Mouse (Mus musculus) gastrocnemius, adult 2 months (tissue): ENCODE results near the gene Map3k6. TPM values are rescaled to one million over a fixed set of nuclear protein-coding genes. Genes with fewer than 3 reads are reported as not detected.

Source experiments
- DNase-seq: peaks from one replicate; pipeline ENCODE4 v3.0.0; 2022
- H3K27ac ChIP-seq: fragments of 200-600 bp; 2 replicates; pipeline ENCODE4 v1.8.1; 2022; ENCODE audit warnings: mild to moderate bottlenecking
- H3K4me3 ChIP-seq: fragments of 200-600 bp; 2 replicates; pipeline ENCODE4 v1.8.1; 2022; ENCODE audit warnings: mild to moderate bottlenecking, moderate library complexity
- CTCF ChIP-seq: fragments of 200-600 bp; IDR thresholded peaks from 2 replicates; pipeline ENCODE4 v1.8.1; 2022; ENCODE audit warnings: antibody characterized with exemption, mild to moderate bottlenecking, moderate library complexity
- intact Hi-C: fragments of 180-260 bp; cut with DNase I; formaldehyde crosslinking; loops from one replicate; pipeline ENCODE4 v1.15.1; 2025
- total RNA-seq, 2 experiments: library from RNA; stranded (reverse); gene quantifications; 2 replicates each; pipeline ENCODE4 v1.2.3; 2021

Map3k6 gene
- total RNA-seq, 2 experiments from 2014 or later, result 10.5 to 15.0 TPM

DNA sequence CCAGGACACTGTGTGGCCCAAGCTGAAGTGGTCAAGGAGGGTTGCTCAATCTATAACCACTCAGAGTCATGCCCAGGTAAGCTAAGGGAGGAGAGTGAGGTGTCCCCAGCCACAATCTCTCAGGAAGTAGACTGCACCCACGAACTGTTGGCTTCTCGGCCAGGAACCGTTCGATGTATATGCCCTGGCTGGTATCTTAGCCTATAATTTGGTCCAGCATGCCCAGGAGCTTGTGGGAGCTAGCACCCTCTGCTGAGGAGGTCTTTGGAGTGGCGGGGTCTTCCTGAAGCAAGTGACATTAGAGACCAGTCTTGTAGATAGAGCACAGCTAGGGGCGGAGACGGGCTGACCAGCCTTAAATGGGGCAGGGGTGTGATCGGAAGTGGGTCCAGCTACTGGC lies 18.9 kb upstream of the Map3k6 start:
- no peak overlapping the region for H3K27ac ChIP-seq
- TF ChIP-seq CTCF, result no peak
- intact Hi-C loops, result no loop called here

DNA sequence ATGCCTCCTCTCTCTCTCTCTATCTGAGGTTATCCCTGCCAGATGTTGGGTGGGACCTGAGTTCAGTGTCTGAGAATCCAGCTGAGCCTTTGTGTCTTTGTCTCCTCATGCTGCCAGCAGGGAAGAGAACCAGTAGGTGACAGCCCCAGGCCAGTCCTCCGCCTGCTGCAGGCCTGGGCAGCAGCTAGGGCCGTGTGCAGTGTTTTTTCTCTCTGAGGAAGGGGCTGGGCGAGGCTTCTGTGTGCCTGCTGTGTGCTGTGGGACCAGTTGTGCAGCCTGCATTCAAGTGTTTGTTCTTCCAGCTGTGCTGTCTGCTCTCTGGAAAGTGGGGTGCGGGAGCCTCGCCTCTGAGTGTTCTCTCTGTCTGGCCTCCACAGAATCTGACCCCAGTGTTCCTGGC lies 16.7 kb upstream of the Map3k6 start:
- DNase-seq, result no peak

More for the DNA sequence above, 18.9 kb upstream of the Map3k6 start:
- DNase-seq, result no peak
- H3K4me3 ChIP-seq, result no peak overlapping the region

DNA sequence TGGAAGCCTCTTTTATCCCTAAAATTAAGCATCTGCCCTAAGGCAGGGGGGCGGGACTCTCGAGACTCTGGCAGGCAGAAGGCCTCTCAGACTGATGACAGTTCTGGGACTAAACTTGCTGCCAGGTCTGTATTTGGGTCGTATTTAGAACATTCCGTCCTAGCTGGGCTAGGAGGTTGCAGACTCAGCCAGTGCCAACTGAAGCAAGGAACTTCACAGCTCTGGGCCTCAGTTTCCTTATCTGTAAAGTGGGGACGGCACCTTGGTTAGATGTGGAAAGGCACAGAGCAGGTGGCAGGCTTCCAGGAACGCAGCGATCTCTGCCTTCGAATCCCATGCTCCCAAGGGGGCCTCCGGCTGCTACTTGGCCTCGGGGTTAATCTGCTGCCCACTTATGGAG lies 14.5 kb upstream of the Map3k6 start:
- Histone ChIP-seq H3K27ac (peak overlapping the region; percentile 59), H3K4me3 (no peak overlapping the region)
- intact Hi-C loops, result no loop called here
- TF ChIP-seq CTCF, result no peak
- DNase-seq, result peak; percentile 70

More for the DNA sequence above, 16.7 kb upstream of the Map3k6 start:
- intact Hi-C loops, result no loop called here
- no peak for TF ChIP-seq CTCF
- Histone ChIP-seq H3K27ac (no peak overlapping the region), H3K4me3 (no peak overlapping the region)

DNA sequence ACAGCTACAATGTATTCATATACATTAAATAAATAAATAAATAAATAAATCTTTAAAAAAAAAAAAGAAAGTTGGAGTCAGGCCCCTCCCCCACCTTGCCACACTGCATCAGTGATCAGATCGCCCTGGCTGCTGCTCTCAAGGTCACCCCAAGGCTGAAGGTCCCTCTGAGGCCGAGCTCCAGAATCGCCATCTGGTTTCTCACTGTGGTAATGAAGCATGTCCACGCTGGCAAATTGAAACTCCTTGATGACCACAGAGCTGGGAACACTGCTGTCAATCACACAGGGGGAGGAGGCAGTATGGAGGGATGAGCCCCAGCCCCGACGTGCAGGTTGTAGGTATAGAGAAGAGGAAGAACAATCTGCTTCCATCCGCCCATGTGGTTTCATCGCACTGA lies 13.0 kb upstream of the Map3k6 start:
- Histone ChIP-seq H3K4me3 (no peak overlapping the region), H3K27ac (peak overlapping the region; percentile 24; the same call in 1 of the 2 replicates)
- intact Hi-C loops, result no loop called here
- no peak for DNase-seq
- no peak for TF ChIP-seq CTCF

DNA sequence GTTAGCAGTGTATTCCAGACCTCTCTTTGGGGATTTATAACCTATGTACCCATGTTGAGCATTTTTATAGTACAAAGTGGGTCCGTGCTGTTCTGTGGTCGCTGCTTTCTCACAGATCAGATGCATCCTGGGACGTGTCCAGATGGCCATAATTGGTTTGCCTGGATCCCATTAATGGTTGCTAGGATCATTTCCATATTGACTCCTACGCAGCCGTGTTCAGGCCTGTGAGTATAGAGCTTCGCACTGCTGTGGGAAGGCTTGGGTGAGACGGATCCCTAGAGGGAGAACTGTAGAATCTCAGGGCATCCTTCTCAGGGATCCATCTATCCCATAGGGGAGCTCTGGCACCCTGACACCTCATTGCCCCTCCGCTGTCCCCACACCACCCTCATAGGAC lies 11.0 kb upstream of the Map3k6 start:
- no peak for DNase-seq
- intact Hi-C loops, result no loop called here
- Histone ChIP-seq H3K4me3 (no peak overlapping the region), H3K27ac (no peak overlapping the region)
- no peak for TF ChIP-seq CTCF

DNA sequence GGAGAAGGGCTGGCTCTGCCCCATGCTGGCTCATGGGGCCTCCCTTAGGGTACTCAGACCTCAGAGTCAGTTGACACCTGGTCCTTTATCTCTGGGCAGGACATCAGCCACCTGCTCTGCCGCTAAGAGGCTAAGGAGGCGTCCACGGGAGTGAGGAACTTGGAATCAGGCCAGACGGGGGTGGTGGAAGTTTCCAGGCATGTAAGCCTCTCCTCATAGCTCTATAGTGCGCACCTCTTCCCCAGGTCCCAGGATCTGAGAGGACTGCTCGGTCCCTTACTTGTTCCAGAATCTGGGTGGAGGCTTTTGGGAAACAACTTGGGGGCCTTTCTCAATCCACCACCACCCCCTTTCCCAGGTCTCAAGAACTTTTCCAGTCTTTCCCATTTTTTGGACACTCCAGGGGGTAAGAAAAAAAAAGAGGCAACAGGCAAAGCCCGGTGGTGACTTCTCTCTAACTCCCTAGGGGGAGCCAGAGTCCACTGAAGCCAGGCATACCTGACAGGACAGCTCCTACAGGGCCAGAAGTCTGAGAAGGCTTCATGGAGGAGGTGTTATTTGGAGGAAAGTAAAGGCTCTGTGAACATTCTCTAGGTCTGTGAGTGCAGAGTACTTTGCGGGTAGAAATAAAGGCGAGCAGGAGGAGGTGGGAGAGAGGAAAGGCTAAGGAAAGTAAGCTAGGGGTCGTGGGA lies 7.2 kb upstream of the Map3k6 start:
- peak; percentile 84 for TF ChIP-seq CTCF
- intact Hi-C loops, result loop anchor here (5.0 kb wide), 1 partner anchor 64 kb away; no protein-coding TSS in a partner anchor
- Histone ChIP-seq H3K4me3 (no peak overlapping the region), H3K27ac (no peak overlapping the region)
- DNase-seq, result peak; percentile 61

DNA sequence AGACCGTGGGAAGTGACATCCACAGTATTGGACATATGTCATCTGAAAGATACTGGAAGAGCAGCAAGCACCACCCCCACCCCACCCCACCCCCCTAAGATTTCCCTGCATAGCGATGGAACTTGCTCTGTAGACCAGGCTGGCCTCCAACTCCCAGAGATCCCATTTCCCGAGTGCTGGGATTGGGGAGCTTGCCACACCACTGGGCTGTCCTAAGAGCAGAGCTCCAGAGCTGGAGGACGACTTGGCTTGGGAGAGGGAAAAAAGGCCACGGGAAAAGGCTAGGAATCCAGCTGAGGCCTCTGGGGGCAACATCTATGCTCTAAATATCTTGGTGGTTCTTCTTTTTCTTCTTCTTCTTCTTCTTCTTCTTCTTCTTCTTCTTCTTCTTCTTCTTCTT lies 5.8 kb upstream of the Map3k6 start:
- no peak for DNase-seq
- Histone ChIP-seq H3K4me3 (no peak overlapping the region), H3K27ac (no peak overlapping the region)
- TF ChIP-seq CTCF, result no peak
- intact Hi-C loops, result loop anchor here (5.0 kb wide), 1 partner anchor 63 kb away; no protein-coding TSS in a partner anchor

DNA sequence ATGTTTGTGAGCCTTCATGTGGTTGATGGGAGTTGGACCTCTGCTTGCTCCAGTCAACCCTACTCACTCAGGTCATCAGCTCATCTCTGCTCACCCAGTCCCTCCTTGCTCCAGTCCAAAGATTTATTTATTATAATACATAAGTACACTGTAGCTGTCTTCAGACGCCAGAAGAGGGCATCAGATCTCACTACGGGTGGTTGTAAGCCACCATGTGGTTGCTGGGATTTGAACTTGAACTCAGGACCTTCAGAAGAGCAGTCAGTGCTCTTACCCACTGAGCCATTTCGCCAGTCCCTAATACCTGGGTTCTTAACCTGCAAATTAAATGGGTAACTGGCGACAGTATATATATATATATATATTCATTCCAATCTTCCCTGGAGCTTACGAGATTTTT lies 5.2 kb upstream of the Map3k6 start:
- Histone ChIP-seq H3K4me3 (no peak overlapping the region), H3K27ac (no peak overlapping the region)
- DNase-seq, result no peak
- TF ChIP-seq CTCF, result no peak
- intact Hi-C loops, result no loop called here

DNA sequence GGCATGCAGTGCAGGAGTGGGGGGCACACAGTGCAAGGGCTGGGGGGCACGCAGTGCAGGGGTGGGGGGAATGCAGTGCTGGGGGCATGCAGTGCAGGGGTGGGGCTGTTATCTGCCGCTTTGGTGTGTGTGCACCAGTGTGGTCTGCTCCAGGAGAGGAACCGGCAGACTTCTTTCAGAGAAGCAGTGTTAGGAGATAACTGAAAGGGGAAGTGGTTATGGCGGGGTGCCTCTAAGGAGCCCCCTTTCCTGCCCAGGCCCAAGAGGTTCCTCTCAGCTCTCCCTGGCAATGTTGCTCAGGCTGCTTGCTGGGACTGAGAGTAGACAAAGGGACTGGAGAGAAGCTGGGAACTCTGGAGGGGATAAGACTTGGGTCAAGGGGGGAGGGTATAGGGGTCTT lies 2.7 kb upstream of the Map3k6 start:
- intact Hi-C loops, result no loop called here
- Histone ChIP-seq H3K4me3 (no peak overlapping the region), H3K27ac (no peak overlapping the region)
- no peak for DNase-seq
- TF ChIP-seq CTCF, result no peak

DNA sequence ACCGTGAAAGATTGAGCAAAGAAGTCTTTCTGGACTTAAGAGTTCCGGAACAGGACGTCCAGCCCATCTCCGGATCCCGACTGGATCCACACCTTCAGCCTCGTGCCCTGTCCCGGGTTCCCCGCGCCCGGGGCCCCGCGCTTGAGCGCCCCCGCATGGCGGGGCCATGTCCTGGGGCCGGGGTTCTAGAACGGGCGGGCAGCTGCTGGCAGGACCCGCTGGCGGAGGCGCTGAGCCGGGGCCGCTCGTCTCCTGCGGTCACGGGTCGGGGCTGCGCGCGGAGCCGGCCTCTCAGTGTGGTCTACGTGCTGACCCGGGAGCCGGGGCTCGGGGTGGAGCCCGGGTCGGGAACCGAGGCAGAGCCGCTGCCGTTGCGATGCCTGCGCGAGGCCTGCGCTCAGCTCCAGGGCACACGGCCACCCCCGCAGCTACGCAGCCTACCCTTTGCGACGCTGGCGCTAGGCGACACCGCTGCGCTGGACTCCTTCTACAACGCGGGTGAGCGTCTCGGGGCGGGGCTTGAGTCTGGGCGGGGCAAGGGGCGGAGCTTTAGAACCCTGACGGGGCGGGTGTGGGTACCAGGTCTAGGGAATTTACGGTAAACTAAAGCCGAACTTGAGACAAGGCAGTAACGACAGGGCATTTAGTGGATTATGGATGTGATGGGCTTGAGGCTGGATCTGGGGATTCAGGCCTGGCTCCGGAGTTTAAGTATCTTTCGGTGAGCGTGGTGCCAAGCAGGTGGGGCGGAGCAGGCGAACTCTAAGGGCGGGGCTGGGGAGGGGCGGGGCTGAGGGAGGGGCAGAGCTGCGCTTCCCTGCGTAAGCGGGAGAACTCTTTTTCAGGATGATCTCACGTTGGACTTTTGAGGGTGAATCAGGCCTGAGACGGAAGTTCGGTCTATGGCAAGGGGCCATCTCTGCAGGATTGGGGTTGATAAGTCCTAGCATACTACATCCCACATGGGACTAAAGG lies 603 bp downstream of the Map3k6 start:
- intact Hi-C loops, result no loop called here

DNA sequence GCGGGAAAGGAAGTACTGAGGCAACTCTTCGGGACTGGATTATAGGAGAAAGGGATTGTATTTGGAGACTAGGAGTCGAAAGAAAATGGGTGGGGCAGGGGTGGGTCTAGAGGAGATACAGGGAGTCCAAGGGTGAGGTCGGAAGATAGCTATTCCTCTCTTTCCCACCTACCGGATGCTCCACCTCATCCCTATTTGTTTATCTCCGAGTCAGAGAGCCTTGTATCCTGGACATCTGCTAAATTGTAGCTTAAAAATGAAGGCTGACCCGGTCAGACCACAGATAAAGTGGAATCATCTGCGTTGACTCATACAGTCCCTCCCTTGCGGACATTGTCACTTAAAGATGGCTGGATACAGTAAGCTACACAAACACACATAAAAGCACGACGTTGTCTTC lies 1.3 kb downstream of the Map3k6 start:
- intact Hi-C loops, result no loop called here
- Histone ChIP-seq H3K4me3 (peak overlapping the region; percentile 70), H3K27ac (peak overlapping the region; percentile 99)
- no peak for TF ChIP-seq CTCF
- DNase-seq, result no peak

More for the DNA sequence above, 603 bp downstream of the Map3k6 start:
- Histone ChIP-seq H3K4me3 (peak overlapping the region; percentile 70), H3K27ac (peak overlapping the region; percentile 99)
- peak; percentile 95 for DNase-seq
- peak; percentile 54 for TF ChIP-seq CTCF

DNA sequence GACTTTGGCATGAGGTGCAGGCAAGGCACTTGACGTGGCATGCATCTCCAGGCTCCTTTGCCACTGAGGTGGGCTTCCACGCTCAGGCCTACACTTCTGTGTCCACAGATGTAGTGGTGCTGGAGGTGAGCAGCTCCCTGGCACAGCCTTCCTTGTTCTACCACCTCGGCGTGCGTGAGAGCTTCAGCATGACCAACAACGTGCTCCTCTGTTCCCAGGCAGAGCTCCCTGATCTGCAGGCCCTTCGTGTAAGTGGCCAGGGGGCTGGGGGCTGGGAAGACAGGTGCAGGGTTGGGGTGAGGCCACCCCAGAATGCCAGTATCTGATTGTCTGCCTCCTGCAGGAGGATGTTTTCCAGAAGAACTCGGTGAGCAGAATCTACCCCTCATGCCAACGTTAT lies 2.1 kb downstream of the Map3k6 start:
- Histone ChIP-seq H3K4me3 (peak overlapping the region; percentile 70), H3K27ac (peak overlapping the region; percentile 99)
- intact Hi-C loops, result no loop called here
- no peak for DNase-seq
- no peak for TF ChIP-seq CTCF

DNA sequence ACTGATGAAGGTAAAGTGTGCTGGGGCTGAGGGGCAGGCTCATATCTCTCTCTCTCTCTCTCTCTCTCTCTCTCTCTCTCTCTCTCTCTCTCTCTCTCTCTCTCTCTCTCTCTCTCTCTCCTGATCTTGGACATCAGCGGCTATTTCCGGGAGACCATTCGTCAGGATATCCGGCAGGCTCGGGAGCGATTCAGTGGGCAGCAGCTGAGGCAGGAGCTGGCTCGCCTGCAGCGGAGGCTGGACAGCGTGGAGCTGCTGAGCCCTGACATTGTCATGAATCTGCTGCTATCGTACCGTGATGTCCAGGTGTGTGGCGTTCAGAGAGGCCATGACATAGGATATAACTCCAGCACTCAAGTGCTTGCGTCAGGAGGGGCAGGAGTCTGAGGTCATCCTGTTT lies 2.9 kb downstream of the Map3k6 start:
- Histone ChIP-seq H3K27ac (peak overlapping the region; percentile 99), H3K4me3 (peak overlapping the region; percentile 70)
- DNase-seq, result no peak
- intact Hi-C loops, result no loop called here
- TF ChIP-seq CTCF, result no peak
